Mouse (Mus musculus) E14TG2a.4 (cell line): ENCODE data around the gene Cacng5.

Experiments used
- H3K27me3 ChIP-seq: 2 replicates; pipeline ENCODE4 v1.6.1; 2014; ENCODE audit warnings: low read length, control low read depth; ENCODE audit not compliant: insufficient read depth
- H3K36me3 ChIP-seq: 2 replicates; pipeline ENCODE4 v1.6.1; 2014; ENCODE audit warnings: low read length, control low read depth; ENCODE audit not compliant: insufficient read depth
- H3K4me1 ChIP-seq: replicated peaks from 2 replicates; pipeline ENCODE4 v1.6.1; 2014; ENCODE audit warnings: low read depth, low read length, control low read depth
- H3K4me3 ChIP-seq: replicated peaks from 2 replicates; pipeline ENCODE4 v1.5.1; 2014; ENCODE audit warnings: mild to moderate bottlenecking, low read length
- H3K9me3 ChIP-seq: 2 replicates; pipeline ENCODE4 v1.6.1; 2014; ENCODE audit warnings: low read length, control low read depth
- CTCF ChIP-seq: conservative IDR thresholded peaks from 2 replicates; pipeline ENCODE4 v1.5.1; 2014; ENCODE audit warnings: low read length
- NANOG ChIP-seq: IDR thresholded peaks from 2 replicates; pipeline ENCODE4 v1.6.1; 2014; ENCODE audit warnings: borderline replicate concordance, low read length, mixed read lengths
- POU5F1 ChIP-seq: IDR thresholded peaks from 2 replicates; pipeline ENCODE4 v1.6.1; 2014; ENCODE audit warnings: low read length, borderline replicate concordance

Gene Cacng5

DNA sequence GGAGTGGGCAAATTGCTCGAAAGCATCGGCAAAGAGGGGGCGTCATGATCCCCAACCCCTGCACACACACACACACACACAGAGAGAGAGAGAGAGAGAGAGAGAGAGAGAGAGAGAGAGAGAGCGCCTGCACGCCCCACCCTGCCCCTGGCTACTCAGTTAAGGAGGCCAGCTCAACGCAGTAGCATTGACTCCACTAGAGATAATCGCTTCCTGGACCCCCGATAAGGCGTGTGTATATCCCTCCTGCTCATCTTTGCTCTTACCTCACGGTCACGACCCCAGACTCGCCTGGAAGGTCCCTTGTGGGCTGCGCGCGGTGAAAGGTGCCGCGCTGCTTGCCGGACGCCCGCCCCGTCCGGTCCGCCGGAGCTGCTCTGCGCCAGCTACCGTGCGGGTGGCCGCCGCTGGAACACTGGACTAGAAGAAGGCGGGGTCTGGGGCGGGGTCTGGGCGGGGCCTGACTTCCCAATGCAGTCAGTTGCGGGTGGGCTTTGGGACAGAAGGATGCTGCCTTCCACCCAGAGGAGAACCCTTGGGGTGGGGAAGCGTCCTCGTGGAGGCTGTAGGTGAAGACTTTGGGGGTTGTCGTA is at the start of gene Cacng5:
Gene Cacng5, minus strand, starts transcription at position 422 of the 593 bp plus-strand sequence.
- H3K36me3 ChIP-seq = no peaks in the 10 kb centered on the region
- H3K9me3 ChIP-seq = no peaks in the 10 kb centered on the region
- H3K4me1 ChIP-seq = peaks cover 35% of the 10 kb centered on the region
- H3K27me3 ChIP-seq = peaks cover 68% of the 10 kb centered on the region
- peak within 1 kb of the TSS; percentile 74 for H3K4me3 ChIP-seq
- TF ChIP-seq POU5F1 = no peak
- no peak for TF ChIP-seq CTCF
- no peak for TF ChIP-seq NANOG

DNA sequence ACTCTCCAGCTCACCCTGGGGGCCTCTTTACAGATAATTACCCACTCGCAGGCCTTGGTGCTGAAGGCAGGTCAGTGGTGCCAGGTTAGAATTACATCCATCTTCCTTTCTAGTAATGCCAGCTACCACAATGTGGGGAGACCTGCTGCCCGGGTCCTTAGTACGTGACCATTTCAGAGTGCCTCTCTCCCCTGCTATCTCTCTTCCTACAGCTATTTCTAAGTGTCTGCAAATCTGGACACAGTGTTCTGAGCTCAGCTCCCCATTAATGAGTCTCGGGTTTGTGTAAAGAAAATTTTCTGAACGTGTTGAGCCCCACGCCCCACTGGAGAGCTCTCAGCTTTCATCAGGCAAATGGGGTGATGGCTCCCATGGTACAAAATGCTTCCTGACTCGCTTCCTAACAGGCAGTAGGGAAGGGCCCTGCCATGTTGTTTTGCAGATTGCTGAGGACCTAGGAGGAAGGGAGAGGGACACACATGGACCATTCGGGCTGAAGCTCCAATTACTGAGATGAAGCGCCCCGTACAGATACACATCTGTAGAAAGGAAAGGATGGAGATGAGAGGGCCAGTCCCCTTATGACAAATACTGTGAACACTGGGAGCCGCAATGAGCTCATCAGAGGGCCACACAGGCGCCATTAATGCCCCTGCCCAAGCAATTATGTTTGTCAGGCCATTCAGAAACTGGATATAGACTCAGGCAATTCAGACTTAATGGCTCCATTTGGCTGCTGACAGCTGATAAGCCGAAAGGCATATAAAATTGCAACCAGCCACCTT is 42.9 kb upstream of the Cacng5 start:
- Histone ChIP-seq H3K36me3 (peaks cover 14% of the 10 kb centered on the region), H3K4me1 (no peaks in the 10 kb centered on the region), H3K27me3 (no peaks in the 10 kb centered on the region), H3K9me3 (peaks cover 71% of the 10 kb centered on the region), H3K4me3 (peak overlapping the region; percentile 17; the same call in 1 of the 2 replicates)
- no peak for TF ChIP-seq NANOG
- TF ChIP-seq POU5F1 = no peak
- TF ChIP-seq CTCF = no peak

DNA sequence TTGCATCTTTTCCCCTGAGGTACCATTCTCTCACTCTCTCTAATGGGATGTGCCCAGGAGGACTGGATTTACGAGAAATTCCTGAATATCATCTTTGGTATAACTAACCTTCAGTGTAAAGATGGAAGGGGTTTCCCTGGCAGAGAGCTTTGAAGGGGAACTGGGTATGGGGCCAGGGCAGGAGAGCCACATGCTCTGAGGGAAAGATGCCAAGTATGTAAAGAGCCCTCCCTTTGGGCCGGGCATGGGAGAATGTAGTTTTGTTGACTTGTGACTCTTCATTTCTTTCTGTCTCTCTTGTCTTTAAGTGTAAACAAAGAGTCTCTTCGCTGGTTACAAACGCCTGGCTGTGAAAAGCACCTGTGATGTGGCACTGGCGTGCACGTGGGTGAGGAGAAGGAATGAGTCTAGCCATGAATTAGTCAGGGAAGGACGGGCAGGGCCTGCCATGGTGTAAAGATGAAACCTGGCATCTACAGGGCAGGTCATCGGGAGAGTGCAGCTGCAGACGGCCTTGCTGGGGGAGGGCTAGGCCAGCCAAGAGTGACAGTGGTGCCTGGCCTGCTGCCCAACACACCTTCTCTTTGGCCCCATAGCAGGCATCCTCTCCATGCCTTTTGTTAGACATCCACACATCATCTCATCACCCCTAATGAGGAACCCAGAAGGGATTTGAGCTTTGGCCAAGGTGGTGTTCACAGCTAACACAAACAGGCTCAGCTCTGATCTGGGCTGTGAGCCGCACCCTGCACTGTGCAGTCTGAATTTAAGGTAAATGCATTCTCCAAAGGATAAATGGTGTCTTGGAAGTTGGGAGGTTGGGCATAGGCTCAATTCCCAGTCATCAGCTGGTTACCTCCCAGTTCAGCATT is 40.6 kb upstream of the Cacng5 start:
- no peaks in the 10 kb centered on the region for H3K27me3 ChIP-seq
- TF ChIP-seq POU5F1 = no peak
- TF ChIP-seq CTCF = no peak
- TF ChIP-seq NANOG = no peak
- no peak overlapping the region for H3K4me3 ChIP-seq
- H3K4me1 ChIP-seq = no peaks in the 10 kb centered on the region
- peaks cover 14% of the 10 kb centered on the region for H3K36me3 ChIP-seq
- peaks cover 55% of the 10 kb centered on the region for H3K9me3 ChIP-seq

DNA sequence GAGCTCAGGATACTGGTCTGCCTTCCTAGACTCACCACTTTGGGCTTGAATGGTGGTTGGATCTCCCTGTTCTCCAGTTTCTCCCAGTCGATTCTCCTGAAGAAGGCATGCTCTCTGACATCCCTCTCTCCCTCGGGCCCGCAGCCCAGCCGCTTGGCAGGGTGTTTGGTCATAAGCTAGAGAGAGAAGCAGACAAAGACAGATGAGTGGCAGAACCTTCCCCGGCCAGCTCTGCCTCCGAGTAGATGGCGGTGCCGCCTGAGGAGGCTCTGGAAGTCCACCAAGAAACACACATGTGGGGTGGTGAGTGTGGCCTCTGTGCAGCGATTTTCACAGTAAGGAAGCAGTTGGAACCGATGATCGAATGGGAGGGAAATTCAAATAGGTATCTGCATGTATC is 36.6 kb upstream of the Cacng5 start:
- Histone ChIP-seq H3K27me3 (no peaks in the 10 kb centered on the region), H3K4me3 (no peak overlapping the region), H3K4me1 (no peaks in the 10 kb centered on the region), H3K9me3 (peaks cover 15% of the 10 kb centered on the region), H3K36me3 (no peaks in the 10 kb centered on the region)
- no peak for TF ChIP-seq CTCF
- no peak for TF ChIP-seq NANOG
- TF ChIP-seq POU5F1 = no peak

DNA sequence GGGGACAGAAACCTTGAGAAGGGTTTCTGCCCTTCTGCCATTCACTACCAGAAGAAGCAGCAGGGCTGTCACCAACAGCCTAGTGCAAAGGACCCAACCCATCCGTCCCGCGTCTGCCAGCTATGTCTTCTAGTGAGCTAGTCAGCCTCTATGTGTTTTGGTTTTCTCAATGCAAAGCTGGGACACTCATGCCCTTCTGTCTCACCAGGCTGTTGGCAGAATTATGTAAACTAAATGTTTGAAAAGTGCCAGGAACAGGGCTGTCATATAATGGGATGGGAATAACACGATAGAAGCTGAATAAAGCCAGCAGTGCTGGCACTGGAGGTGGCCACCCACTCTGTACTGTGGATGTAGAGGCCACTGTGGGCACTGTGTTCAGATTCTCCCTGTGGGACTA is 35.8 kb upstream of the Cacng5 start:
- Histone ChIP-seq H3K4me1 (no peaks in the 10 kb centered on the region), H3K9me3 (peaks cover 9% of the 10 kb centered on the region), H3K27me3 (no peaks in the 10 kb centered on the region), H3K4me3 (no peak overlapping the region), H3K36me3 (no peaks in the 10 kb centered on the region)
- no peak for TF ChIP-seq NANOG

DNA sequence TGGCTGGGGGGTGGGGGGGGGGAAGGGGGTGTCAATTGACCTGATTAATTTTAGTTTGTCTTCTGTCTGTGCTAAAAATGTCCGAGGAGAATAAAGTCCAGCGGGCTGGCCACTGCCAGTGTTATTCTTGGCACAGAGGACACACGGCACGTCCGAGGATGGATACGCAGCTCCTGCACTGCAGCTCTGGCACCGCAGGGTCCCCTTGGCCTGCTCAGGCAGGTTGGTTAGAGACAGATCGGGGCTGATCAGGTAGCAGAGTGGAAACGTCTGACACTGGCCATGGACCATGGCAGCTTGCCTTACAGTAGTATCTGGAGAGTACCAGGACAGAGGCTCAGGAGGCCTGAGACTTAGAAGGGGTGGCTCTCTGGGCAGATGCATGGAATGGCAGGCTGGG is 35.4 kb upstream of the Cacng5 start:
- TF ChIP-seq NANOG (no peak), CTCF (no peak), POU5F1 (no peak)
- peaks cover 4% of the 10 kb centered on the region; the same call in 1 of the 2 replicates for H3K9me3 ChIP-seq
- no peaks in the 10 kb centered on the region for H3K36me3 ChIP-seq
- H3K4me1 ChIP-seq = no peaks in the 10 kb centered on the region
- no peaks in the 10 kb centered on the region for H3K27me3 ChIP-seq
- no peak overlapping the region for H3K4me3 ChIP-seq

DNA sequence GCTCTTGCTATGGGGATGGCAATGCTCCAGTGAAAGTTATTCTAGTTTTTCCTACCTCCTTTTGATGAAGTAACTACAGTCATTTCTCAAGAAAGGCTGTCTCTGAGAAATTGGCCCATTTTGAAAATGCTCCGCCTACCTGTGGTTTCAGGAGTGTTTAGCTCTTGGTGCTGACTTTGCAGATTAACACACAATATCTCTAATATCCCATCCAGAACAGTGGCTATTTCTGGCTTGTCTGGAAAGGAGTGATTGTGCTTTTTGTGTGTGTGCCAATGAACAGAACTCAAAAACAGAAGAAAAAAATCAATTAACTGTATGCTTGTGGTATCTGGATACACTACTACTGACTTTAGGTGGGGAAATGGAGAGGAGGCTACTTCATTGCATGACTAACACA is 33.1 kb upstream of the Cacng5 start:
- H3K9me3 ChIP-seq = no peaks in the 10 kb centered on the region; the same call in 1 of the 2 replicates
- H3K4me3 ChIP-seq = no peak overlapping the region
- no peaks in the 10 kb centered on the region for H3K27me3 ChIP-seq
- no peaks in the 10 kb centered on the region for H3K36me3 ChIP-seq
- TF ChIP-seq POU5F1 = no peak
- no peak for TF ChIP-seq CTCF
- no peaks in the 10 kb centered on the region for H3K4me1 ChIP-seq

DNA sequence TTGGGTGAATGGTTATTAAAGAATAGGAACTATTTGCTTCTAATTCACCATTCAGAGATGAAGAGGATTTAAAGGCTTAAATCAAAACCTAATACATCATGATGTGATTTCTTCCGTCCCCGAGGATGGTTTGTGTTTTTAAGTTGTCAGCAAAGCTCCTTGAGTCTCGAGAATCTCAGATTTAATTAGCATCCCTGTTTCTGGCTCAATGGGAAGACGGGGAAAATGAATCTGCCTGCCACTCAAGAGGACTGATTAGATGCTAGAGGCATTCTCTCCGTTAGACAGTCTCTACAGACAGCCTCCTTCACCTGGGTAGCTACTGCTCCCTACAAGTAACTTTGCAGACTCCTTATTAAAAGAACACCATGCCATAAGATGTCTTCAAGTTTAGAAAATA is 32.0 kb upstream of the Cacng5 start:
- Histone ChIP-seq H3K27me3 (no peaks in the 10 kb centered on the region), H3K9me3 (no peaks in the 10 kb centered on the region; the same call in 1 of the 2 replicates), H3K4me1 (no peaks in the 10 kb centered on the region), H3K36me3 (no peaks in the 10 kb centered on the region), H3K4me3 (no peak overlapping the region)
- TF ChIP-seq POU5F1 (no peak), CTCF (no peak), NANOG (no peak)
